Mouse (Mus musculus) liver, postnatal 0 days (tissue): ENCODE measurements around the gene Olfr694.

Source experiments
- CTCF ChIP-seq: sonication (generic); IDR thresholded peaks from 2 replicates; pipeline ENCODE4 v1.5.1; 2016; ENCODE audit warnings: antibody characterized with exemption, low read depth
- EP300 ChIP-seq: IDR thresholded peaks from 2 replicates; pipeline ENCODE4 v1.6.1; 2016; ENCODE audit warnings: antibody characterized with exemption, low read depth, mild to moderate bottlenecking

- TF ChIP-seq CTCF = no peak
- no peak for TF ChIP-seq EP300
Measured at GRCm38 (mm10) chr7:106680484-106680883, 11.1 kb downstream of the Olfr694 start, which contains the start of gene Olfr693.
